Mouse (Mus musculus): ENCODE measurements around the gene Tat. TPM values are rescaled to one million over a fixed set of nuclear protein-coding genes. Genes with fewer than 3 reads are reported as not detected.
"Not testable (repeated sequence)": the region's sequence is repeated elsewhere in the genome, so short reads cannot be mapped to it uniquely, and the experiment has no call there.

The Tat gene
- polyA plus RNA-seq, 1 experiment from 2014 or later: not detected

DNA sequence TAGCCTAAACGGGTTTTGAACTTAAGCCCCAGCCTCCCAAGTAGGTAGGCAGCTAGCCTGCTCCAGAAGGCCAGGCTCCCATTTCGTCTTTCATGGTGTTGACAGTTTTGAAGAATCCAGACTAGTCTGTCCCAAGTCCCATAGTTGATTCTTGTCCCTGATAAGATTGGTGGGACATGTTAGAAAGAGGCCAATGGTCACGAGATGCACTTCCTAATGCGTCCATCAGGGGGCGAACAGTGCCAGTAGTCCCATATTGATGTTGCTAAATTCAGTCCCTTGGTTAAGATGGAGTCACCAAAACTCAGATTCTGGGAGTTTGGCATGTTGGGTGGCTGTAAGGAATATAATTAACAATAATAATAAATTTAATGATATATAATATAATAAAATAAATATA is 20.6 kb downstream of the Tat start:
- Histone ChIP-seq H3K27ac (ENCODE audit: low read length) (no peak overlapping the region), H3K27me3 (ENCODE audit: control insufficient read depth, insufficient read depth, low read depth, low read length) (no peaks in the 10 kb centered on the region), H3K4me2 (ENCODE audit: low read length) (no peak overlapping the region), H3K36me3 (ENCODE audit: control insufficient read depth, insufficient read depth, low read length) (no peaks in the 10 kb centered on the region), H3K9ac (ENCODE audit: low read depth, low read length) (no peak overlapping the region), H3K4me1 (ENCODE audit: control insufficient read depth, insufficient read depth, low read length) (peaks cover 7% of the 10 kb centered on the region), H3K9me3 (replicated peaks; ENCODE audit: control insufficient read depth, low read length, poor library complexity, severe bottlenecking) (no peaks in the 10 kb centered on the region), H3K4me3 (ENCODE audit: low read depth, low read length) (no peak overlapping the region)
- ATAC-seq: no peak
- WGBS: 35% methylated on average over 5 of the region's 5 CpGs

DNA sequence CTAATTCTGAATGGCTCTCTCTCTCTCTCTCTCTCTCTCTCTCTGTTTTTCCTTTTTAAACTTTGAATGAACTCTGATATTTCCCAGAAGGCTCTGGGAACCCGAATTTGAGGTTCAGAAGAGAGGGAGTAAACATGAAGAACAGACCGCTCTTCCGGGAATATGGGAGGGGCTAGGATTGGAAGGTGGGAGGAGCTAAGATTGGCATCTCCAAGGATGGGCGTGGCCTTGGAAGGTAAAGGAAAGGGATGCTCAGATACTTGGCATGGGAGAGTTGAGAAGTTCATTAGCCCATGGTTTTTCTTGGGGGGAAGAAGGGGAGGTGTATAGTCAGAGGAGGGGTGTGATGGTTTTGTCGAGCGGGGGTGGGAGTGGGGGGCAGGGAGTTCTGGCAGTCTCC is 31.8 kb downstream of the Tat start:
- no peaks in the 10 kb centered on the region for H3K36me3 ChIP-seq (ENCODE audit: control insufficient read depth, insufficient read depth, low read length)
- no peak for ATAC-seq
- H3K4me3 ChIP-seq (ENCODE audit: low read depth, low read length): no peak overlapping the region
- no peak overlapping the region for H3K4me2 ChIP-seq (ENCODE audit: low read length)
- no peak overlapping the region for H3K27ac ChIP-seq (ENCODE audit: low read length)
- no peaks in the 10 kb centered on the region for H3K4me1 ChIP-seq (ENCODE audit: control insufficient read depth, insufficient read depth, low read length)
- no peaks in the 10 kb centered on the region for H3K9me3 ChIP-seq (replicated peaks; ENCODE audit: control insufficient read depth, low read length, poor library complexity, severe bottlenecking)
- 66% methylated on average over 6 of the region's 6 CpGs for WGBS
- no peaks in the 10 kb centered on the region for H3K27me3 ChIP-seq (ENCODE audit: control insufficient read depth, insufficient read depth, low read depth, low read length)
- H3K9ac ChIP-seq (ENCODE audit: low read depth, low read length): no peak overlapping the region

DNA sequence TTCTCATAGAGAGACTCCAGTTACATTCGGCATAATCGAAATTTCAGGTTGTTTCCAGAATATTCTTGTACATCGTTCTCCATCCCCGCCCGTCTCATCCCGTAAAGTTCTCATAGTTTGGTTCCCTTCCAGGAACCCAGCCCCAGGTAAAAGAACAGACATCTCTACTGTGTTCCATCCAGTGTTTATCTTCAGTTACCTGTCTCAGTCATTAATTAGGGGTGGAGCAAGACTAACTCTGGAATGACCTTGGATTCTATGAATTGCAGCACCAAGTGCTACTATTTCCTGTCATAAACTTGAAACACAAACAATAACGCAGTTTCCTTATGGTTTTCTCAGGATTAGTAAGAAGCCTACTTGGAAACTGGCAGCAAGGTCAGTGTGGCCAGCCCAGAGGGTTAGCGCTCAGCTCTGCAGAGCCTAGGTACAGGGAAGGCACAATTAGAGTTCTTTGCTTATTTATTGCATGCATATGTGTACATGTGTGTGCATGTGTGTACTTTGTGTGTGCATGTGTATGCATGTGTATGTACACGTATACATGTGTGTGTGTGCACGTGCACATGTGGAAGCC is 32.6 kb downstream of the Tat start:
- Histone ChIP-seq H3K4me1 (ENCODE audit: control insufficient read depth, insufficient read depth, low read length) (no peaks in the 10 kb centered on the region), H3K9me3 (replicated peaks; ENCODE audit: control insufficient read depth, low read length, poor library complexity, severe bottlenecking) (no peaks in the 10 kb centered on the region), H3K36me3 (ENCODE audit: control insufficient read depth, insufficient read depth, low read length) (no peaks in the 10 kb centered on the region), H3K27ac (ENCODE audit: low read length) (no peak overlapping the region), H3K4me2 (ENCODE audit: low read length) (no peak overlapping the region), H3K9ac (ENCODE audit: low read depth, low read length) (no peak overlapping the region), H3K27me3 (ENCODE audit: control insufficient read depth, insufficient read depth, low read depth, low read length) (no peaks in the 10 kb centered on the region), H3K4me3 (ENCODE audit: low read depth, low read length) (no peak overlapping the region)
- 95% methylated on average over 10 of the region's 10 CpGs for WGBS
- ATAC-seq: no peak

DNA sequence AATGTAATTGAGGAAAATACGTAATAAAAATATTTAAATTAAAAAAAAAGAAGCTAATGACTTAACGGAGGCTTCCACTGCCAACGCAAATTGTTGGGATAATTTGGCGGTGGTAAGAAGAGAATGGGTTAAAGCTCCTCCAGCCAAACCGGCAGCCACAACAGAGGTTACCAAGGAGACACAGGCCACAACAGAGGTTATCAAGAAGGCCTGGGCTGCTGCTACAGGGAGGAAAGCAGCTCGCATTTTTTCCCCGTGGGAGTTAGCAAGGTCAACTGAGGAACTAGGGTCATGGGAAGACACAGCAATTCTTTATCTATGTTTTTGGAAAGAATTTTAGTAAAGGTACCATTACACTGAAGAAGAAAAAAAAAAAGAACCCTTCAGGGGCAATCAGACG is 43.5 kb downstream of the Tat start:
- ATAC-seq; H3K27me3 ChIP-seq (ENCODE audit: control insufficient read depth, insufficient read depth, low read depth, low read length): not testable (repeated sequence)
- 33% methylated on average over 8 of the region's 8 CpGs for WGBS

DNA sequence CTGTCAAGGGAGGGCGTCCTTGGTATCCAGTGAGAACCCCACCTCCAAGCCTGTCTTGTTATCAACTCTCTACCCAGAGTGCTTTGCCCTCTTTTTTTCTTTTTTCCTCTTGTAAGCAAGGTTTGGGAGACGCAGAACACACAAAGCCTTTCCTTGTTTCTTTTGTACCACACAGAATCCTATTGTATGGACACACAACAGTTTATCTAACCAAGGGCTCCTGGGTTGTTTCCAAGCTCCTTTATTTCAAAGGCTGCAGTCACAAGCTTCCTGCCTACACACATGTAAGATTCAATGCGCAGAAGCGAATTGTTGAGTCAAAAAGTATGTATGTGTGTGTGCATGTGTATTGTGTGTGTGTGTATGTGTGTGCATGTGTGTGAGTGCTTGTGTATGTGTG is 44.1 kb downstream of the Tat start:
- no peaks in the 10 kb centered on the region for H3K27me3 ChIP-seq (ENCODE audit: control insufficient read depth, insufficient read depth, low read depth, low read length)
- WGBS: 57% methylated on average over 4 of the region's 4 CpGs
- no peak overlapping the region for H3K4me3 ChIP-seq (ENCODE audit: low read depth, low read length)
- H3K4me1 ChIP-seq (ENCODE audit: control insufficient read depth, insufficient read depth, low read length): peaks cover 2% of the 10 kb centered on the region; the same call in 1 of the 2 replicates
- H3K9me3 ChIP-seq (replicated peaks; ENCODE audit: control insufficient read depth, low read length, poor library complexity, severe bottlenecking): no peaks in the 10 kb centered on the region; the same call in 1 of the 2 replicates
- no peak overlapping the region for H3K9ac ChIP-seq (ENCODE audit: low read depth, low read length)
- no peak overlapping the region for H3K4me2 ChIP-seq (ENCODE audit: low read length)
- ATAC-seq: no peak
- H3K27ac ChIP-seq (ENCODE audit: low read length): no peak overlapping the region
- H3K36me3 ChIP-seq (ENCODE audit: control insufficient read depth, insufficient read depth, low read length): no peaks in the 10 kb centered on the region

More for the DNA sequence above, 43.5 kb downstream of the Tat start:
- not testable (repeated sequence) for H3K27ac ChIP-seq (ENCODE audit: low read length); H3K9me3 ChIP-seq (replicated peaks; ENCODE audit: control insufficient read depth, low read length, poor library complexity, severe bottlenecking); H3K4me2 ChIP-seq (ENCODE audit: low read length); H3K36me3 ChIP-seq (ENCODE audit: control insufficient read depth, insufficient read depth, low read length); H3K9ac ChIP-seq (ENCODE audit: low read depth, low read length); H3K4me1 ChIP-seq (ENCODE audit: control insufficient read depth, insufficient read depth, low read length); H3K4me3 ChIP-seq (ENCODE audit: low read depth, low read length)

DNA sequence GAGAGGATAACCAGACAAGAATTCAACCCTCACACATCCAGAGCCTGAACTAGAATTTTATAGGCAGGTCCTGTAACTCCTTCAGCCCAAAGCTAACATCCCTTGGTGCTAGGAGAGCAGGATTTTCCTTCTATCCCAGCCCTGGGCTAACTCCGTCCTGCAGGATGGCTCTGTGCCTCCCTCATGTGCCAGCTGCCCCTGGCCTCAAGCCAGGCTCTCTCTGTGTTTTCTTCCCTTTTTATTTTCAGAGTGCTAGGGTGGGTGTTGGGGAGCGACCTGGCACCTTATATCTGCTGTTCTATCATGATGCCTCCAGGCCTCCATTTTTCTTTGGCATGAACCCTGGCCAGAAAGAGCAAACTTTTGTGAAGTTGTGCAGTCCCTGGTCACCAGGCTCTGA is 45.9 kb downstream of the Tat start:
- H3K4me2 ChIP-seq (ENCODE audit: low read length): no peak overlapping the region
- no peak overlapping the region for H3K9ac ChIP-seq (ENCODE audit: low read depth, low read length)
- H3K9me3 ChIP-seq (replicated peaks; ENCODE audit: control insufficient read depth, low read length, poor library complexity, severe bottlenecking): no peaks in the 10 kb centered on the region
- H3K27me3 ChIP-seq (ENCODE audit: control insufficient read depth, insufficient read depth, low read depth, low read length): no peaks in the 10 kb centered on the region
- WGBS: 65% methylated on average over 2 of the region's 2 CpGs
- H3K27ac ChIP-seq (ENCODE audit: low read length): no peak overlapping the region
- H3K36me3 ChIP-seq (ENCODE audit: control insufficient read depth, insufficient read depth, low read length): no peaks in the 10 kb centered on the region
- H3K4me3 ChIP-seq (ENCODE audit: low read depth, low read length): no peak overlapping the region
- ATAC-seq: no peak
- peaks cover 2% of the 10 kb centered on the region; the same call in 1 of the 2 replicates for H3K4me1 ChIP-seq (ENCODE audit: control insufficient read depth, insufficient read depth, low read length)

DNA sequence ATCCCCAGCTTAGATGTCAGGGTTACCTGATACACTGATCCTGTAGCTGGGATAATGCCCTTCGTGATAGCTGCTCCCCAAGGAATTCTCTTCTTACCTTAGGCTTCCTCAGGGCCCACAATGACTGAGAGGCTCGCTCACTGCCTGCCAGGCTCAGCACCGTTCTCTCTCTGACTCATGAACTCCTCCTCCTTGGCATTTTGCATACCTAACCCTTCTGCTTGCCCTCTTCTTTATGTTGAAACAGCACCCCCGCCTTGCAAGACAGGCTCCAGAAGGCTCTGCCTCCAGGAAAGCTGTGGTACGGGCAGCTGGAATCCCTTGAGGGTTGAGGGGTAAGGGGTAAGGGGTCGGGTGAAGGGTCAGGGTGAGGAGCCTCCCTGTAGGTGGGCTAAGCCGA is 49.0 kb downstream of the Tat start:
- Histone ChIP-seq H3K4me1 (ENCODE audit: control insufficient read depth, insufficient read depth, low read length) (peaks cover under 1% of the 10 kb centered on the region; the same call in 1 of the 2 replicates), H3K27ac (ENCODE audit: low read length) (no peak overlapping the region), H3K9me3 (replicated peaks; ENCODE audit: control insufficient read depth, low read length, poor library complexity, severe bottlenecking) (no peaks in the 10 kb centered on the region), H3K9ac (ENCODE audit: low read depth, low read length) (no peak overlapping the region), H3K36me3 (ENCODE audit: control insufficient read depth, insufficient read depth, low read length) (no peaks in the 10 kb centered on the region), H3K4me2 (ENCODE audit: low read length) (no peak overlapping the region), H3K4me3 (ENCODE audit: low read depth, low read length) (no peak overlapping the region), H3K27me3 (ENCODE audit: control insufficient read depth, insufficient read depth, low read depth, low read length) (no peaks in the 10 kb centered on the region)
- ATAC-seq: no peak
- 46% methylated on average over 7 of the region's 7 CpGs for whole genome bisulfite sequencing

DNA sequence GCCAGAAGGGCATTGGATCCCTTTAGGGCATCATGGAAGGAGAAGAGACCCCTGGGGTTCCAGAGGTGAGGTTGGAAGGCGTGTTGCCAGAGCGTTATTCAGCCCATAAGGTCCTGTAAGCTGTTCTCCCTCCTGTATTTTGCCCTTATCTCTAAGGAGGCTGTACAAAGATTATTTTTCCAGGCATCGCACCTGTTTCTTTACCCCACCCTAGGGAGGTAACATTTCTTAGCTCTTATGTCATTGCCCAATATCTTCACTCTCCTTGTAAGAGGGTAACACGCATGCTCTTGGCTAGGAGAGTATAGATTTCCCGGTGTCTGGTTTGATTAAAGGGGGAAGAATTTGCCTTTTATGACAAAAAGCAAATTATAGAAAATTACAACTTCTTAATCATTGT is 49.4 kb downstream of the Tat start, which contains the start of gene Chst4:
Gene Chst4, minus strand, starts transcription at position 82 of the 400 bp plus-strand sequence.
- H3K9me3 ChIP-seq (replicated peaks; ENCODE audit: control insufficient read depth, low read length, poor library complexity, severe bottlenecking): no peaks in the 10 kb centered on the region
- no peak within 1 kb of the TSS for H3K27ac ChIP-seq (ENCODE audit: low read length)
- H3K9ac ChIP-seq (ENCODE audit: low read depth, low read length): no peak within 1 kb of the TSS
- 85% methylated on average over 5 of the region's 5 CpGs for WGBS
- no peaks in the 10 kb centered on the region for H3K36me3 ChIP-seq (ENCODE audit: control insufficient read depth, insufficient read depth, low read length)
- H3K4me1 ChIP-seq (ENCODE audit: control insufficient read depth, insufficient read depth, low read length): no peaks in the 10 kb centered on the region
- H3K27me3 ChIP-seq (ENCODE audit: control insufficient read depth, insufficient read depth, low read depth, low read length): no peaks in the 10 kb centered on the region
- no peak within 1 kb of the TSS for H3K4me3 ChIP-seq (ENCODE audit: low read depth, low read length)
- no peak within 1 kb of the TSS for H3K4me2 ChIP-seq (ENCODE audit: low read length)
- no peak for ATAC-seq

DNA sequence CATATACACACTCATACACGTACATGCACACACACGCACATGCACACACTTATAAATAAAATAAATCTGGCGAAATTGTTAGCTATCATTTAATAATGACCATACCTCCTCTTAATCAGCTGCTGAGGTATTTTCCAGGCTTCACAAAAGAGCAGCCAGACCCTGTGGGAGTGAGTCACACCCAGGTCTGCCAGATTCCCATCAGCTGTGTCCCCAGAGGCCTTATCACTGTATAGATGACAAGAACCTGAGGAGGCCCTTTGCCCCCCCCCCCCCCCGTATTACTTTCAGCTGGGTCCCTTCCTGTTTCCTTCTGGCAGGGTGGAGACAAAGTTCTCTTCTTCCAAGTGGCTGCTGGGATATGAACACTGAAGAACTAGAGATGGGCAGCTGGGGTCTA is 50.3 kb downstream of the Tat start:
- Histone ChIP-seq H3K4me3 (ENCODE audit: low read depth, low read length) (no peak overlapping the region), H3K27me3 (ENCODE audit: control insufficient read depth, insufficient read depth, low read depth, low read length) (no peaks in the 10 kb centered on the region), H3K9me3 (replicated peaks; ENCODE audit: control insufficient read depth, low read length, poor library complexity, severe bottlenecking) (no peaks in the 10 kb centered on the region), H3K4me1 (ENCODE audit: control insufficient read depth, insufficient read depth, low read length) (no peaks in the 10 kb centered on the region), H3K27ac (ENCODE audit: low read length) (no peak overlapping the region), H3K4me2 (ENCODE audit: low read length) (no peak overlapping the region), H3K9ac (ENCODE audit: low read depth, low read length) (no peak overlapping the region), H3K36me3 (ENCODE audit: control insufficient read depth, insufficient read depth, low read length) (no peaks in the 10 kb centered on the region)
- WGBS: 85% methylated on average over 4 of the region's 4 CpGs
- no peak for ATAC-seq
